Mouse (Mus musculus) CH12.LX (cell line): ENCODE results near the gene Aup1. TPM values are rescaled to one million over a fixed set of nuclear protein-coding genes. Genes with fewer than 3 reads are reported as not detected.

ENCODE experiments used
- DNase-seq: peaks from one replicate; pipeline ENCODE4 v3.0.0-alpha.2; 2013; ENCODE audit errors: extremely low read depth
- H3K27ac ChIP-seq: 2 replicates; pipeline ENCODE4 v1.5.1; 2012; ENCODE audit warnings: low read depth, mild to moderate bottlenecking, control low read depth, moderate library complexity; ENCODE audit not compliant: insufficient read depth
- H3K27me3 ChIP-seq: replicated peaks from 2 replicates; pipeline ENCODE3; 2012; ENCODE audit warnings: inconsistent platforms
- H3K36me3 ChIP-seq, 2 experiments: replicated peaks in 1 of 2; 2 replicates each; pipeline versions ENCODE3 to v1.6.1; 2012; ENCODE audit warnings: inconsistent platforms in 1 of 2, low read length in 1 of 2, mild to moderate bottlenecking in 1 of 2, mixed read lengths in 1 of 2, moderate library complexity in 1 of 2; ENCODE audit not compliant: control insufficient read depth in 1 of 2, insufficient read depth in 1 of 2
- H3K4me1 ChIP-seq, 2 experiments: 2 replicates each; pipeline ENCODE4 v1.6.1; 2012; ENCODE audit warnings: inconsistent platforms in 1 of 2, moderate library complexity in 1 of 2; ENCODE audit not compliant: insufficient read depth in 2 of 2, control insufficient read depth in 1 of 2
- H3K4me2 ChIP-seq: 2 replicates; pipeline ENCODE4 v1.6.1; 2012; ENCODE audit warnings: low read depth, mild to moderate bottlenecking, control low read depth; ENCODE audit not compliant: poor library complexity, insufficient read depth, severe bottlenecking
- H3K4me3 ChIP-seq, 3 experiments: fragments of 150-350 bp in 1 of 3; sonication (generic) in 1 of 3; replicated peaks in 1 of 3; 2 replicates each; pipeline versions ENCODE3 to v1.5.1; 2011 to 2012; ENCODE audit warnings: low read depth in 2 of 3, low read length in 2 of 3, mild to moderate bottlenecking in 2 of 3, moderate library complexity in 2 of 3, control low read depth in 1 of 3, improper control_type of control experiment in 1 of 3, inconsistent platforms in 1 of 3, mixed read lengths in 1 of 3; ENCODE audit not compliant: poor library complexity in 1 of 3
- H3K79me2 ChIP-seq: replicated peaks from 2 replicates; pipeline ENCODE4 v1.6.1; 2012; ENCODE audit warnings: mild to moderate bottlenecking, moderate library complexity; ENCODE audit not compliant: control insufficient read depth, poor library complexity, insufficient read depth, severe bottlenecking; ENCODE audit errors: extremely low read depth
- H3K9ac ChIP-seq: 2 replicates; pipeline ENCODE4 v1.6.1; 2012; ENCODE audit warnings: low read depth, mild to moderate bottlenecking, control low read depth, moderate library complexity; ENCODE audit not compliant: insufficient read depth
- H3K9me3 ChIP-seq: replicated peaks from 2 replicates; pipeline ENCODE3; 2012; ENCODE audit warnings: low read length, inconsistent platforms, mixed read lengths
- BHLHE40 ChIP-seq: IDR thresholded peaks from 2 replicates; pipeline ENCODE4 v1.6.1; 2011; ENCODE audit warnings: mild to moderate bottlenecking, low read depth, low read length, improper control_type of control experiment
- CHD1 ChIP-seq: IDR thresholded peaks from 2 replicates; pipeline ENCODE4 v1.6.1; 2012; ENCODE audit warnings: low read depth, low read length, improper control_type of control experiment, inconsistent platforms
- CHD2 ChIP-seq: IDR thresholded peaks from 2 replicates; pipeline ENCODE4 v1.6.1; 2011; ENCODE audit warnings: low read length, improper control_type of control experiment
- CTCF ChIP-seq, 2 experiments: IDR thresholded peaks in 1 of 2; conservative IDR thresholded peaks in 1 of 2; 2 replicates each; pipeline ENCODE4 v1.5.1; 2011 to 2012; ENCODE audit warnings: low read depth in 2 of 2, low read length in 2 of 2, improper control_type of control experiment in 1 of 2, inconsistent platforms in 1 of 2, mild to moderate bottlenecking in 1 of 2, moderate library complexity in 1 of 2
- E2F4 ChIP-seq: IDR thresholded peaks from 2 replicates; pipeline ENCODE4 v1.6.1; 2011; ENCODE audit warnings: low read depth, low read length, improper control_type of control experiment; ENCODE audit not compliant: insufficient replicate concordance
- ELF1 ChIP-seq: IDR thresholded peaks from 2 replicates; pipeline ENCODE4 v1.6.1; 2014; ENCODE audit warnings: low read depth, mild to moderate bottlenecking, inconsistent platforms, low read length, improper control_type of control experiment
- EP300 ChIP-seq: IDR thresholded peaks from 2 replicates; pipeline ENCODE4 v1.6.1; 2011; ENCODE audit warnings: low read length, improper control_type of control experiment
- ETS1 ChIP-seq: conservative IDR thresholded peaks from 2 replicates; pipeline ENCODE4 v1.6.1; 2012; ENCODE audit warnings: low read depth, mild to moderate bottlenecking, inconsistent platforms, low read length, improper control_type of control experiment, moderate library complexity
- GABPA ChIP-seq: IDR thresholded peaks from 2 replicates; pipeline ENCODE4 v1.6.1; 2012; ENCODE audit warnings: low read depth, low read length, improper control_type of control experiment, inconsistent platforms; ENCODE audit not compliant: insufficient replicate concordance
- HCFC1 ChIP-seq: IDR thresholded peaks from 2 replicates; pipeline ENCODE4 v1.6.1; 2012; ENCODE audit warnings: low read depth, mild to moderate bottlenecking, inconsistent platforms, low read length, improper control_type of control experiment
- IRF4 ChIP-seq: IDR thresholded peaks from 2 replicates; pipeline ENCODE4 v1.6.1; 2014; ENCODE audit warnings: low read depth, mild to moderate bottlenecking, inconsistent platforms, low read length, improper control_type of control experiment
- JUN ChIP-seq: IDR thresholded peaks from 2 replicates; pipeline ENCODE4 v1.6.1; 2011; ENCODE audit warnings: low read depth, mild to moderate bottlenecking, low read length, improper control_type of control experiment, moderate library complexity; ENCODE audit not compliant: insufficient read depth
- JUND ChIP-seq: conservative IDR thresholded peaks from 2 replicates; pipeline ENCODE4 v1.6.1; 2011; ENCODE audit warnings: low read depth, low read length, improper control_type of control experiment
- KAT2A ChIP-seq: IDR thresholded peaks from 2 replicates; pipeline ENCODE4 v1.6.1; 2012; ENCODE audit warnings: low read length, improper control_type of control experiment, inconsistent platforms; ENCODE audit not compliant: insufficient replicate concordance
- MAFK ChIP-seq: IDR thresholded peaks from 2 replicates; pipeline ENCODE4 v1.6.1; 2011; ENCODE audit warnings: low read length, improper control_type of control experiment; ENCODE audit not compliant: insufficient replicate concordance
- MAX ChIP-seq: IDR thresholded peaks from 2 replicates; pipeline ENCODE4 v1.6.1; 2011; ENCODE audit warnings: low read length, improper control_type of control experiment
- MAZ ChIP-seq: IDR thresholded peaks from 2 replicates; pipeline ENCODE4 v1.6.1; 2012; ENCODE audit warnings: low read depth, mild to moderate bottlenecking, inconsistent platforms, low read length, improper control_type of control experiment, moderate library complexity
- MEF2A ChIP-seq: IDR thresholded peaks from 2 replicates; pipeline ENCODE4 v1.6.1; 2014; ENCODE audit warnings: low read depth, mild to moderate bottlenecking, inconsistent platforms, low read length, improper control_type of control experiment, borderline replicate concordance
- MXI1 ChIP-seq: IDR thresholded peaks from 2 replicates; pipeline ENCODE4 v1.6.1; 2011; ENCODE audit warnings: mild to moderate bottlenecking, low read depth, low read length, improper control_type of control experiment
- MYC ChIP-seq: IDR thresholded peaks from 2 replicates; pipeline ENCODE4 v1.6.1; 2011; ENCODE audit warnings: low read depth, mild to moderate bottlenecking, improper control_type of control experiment, low read length
- NELFE ChIP-seq: IDR thresholded peaks from 2 replicates; pipeline ENCODE4 v1.6.1; 2011; ENCODE audit warnings: low read depth, low read length, improper control_type of control experiment
- NRF1 ChIP-seq: IDR thresholded peaks from 2 replicates; pipeline ENCODE4 v1.6.1; 2014; ENCODE audit warnings: low read depth, mild to moderate bottlenecking, inconsistent platforms, low read length, improper control_type of control experiment, moderate library complexity
- PAX5 ChIP-seq: IDR thresholded peaks from 2 replicates; pipeline ENCODE4 v1.6.1; 2012; ENCODE audit warnings: low read length, inconsistent platforms, mixed read lengths
- POLR2A ChIP-seq: IDR thresholded peaks from 2 replicates; pipeline ENCODE4 v1.6.1; 2011; ENCODE audit warnings: low read depth, mild to moderate bottlenecking, improper control_type of control experiment, low read length
- POLR2AphosphoS2 ChIP-seq: IDR thresholded peaks from 2 replicates; pipeline ENCODE4 v1.6.1; 2011; ENCODE audit warnings: low read depth, low read length, improper control_type of control experiment
- RAD21 ChIP-seq: IDR thresholded peaks from 2 replicates; pipeline ENCODE4 v1.6.1; 2011; ENCODE audit warnings: low read depth, mild to moderate bottlenecking, low read length, improper control_type of control experiment, moderate library complexity
- RCOR1 ChIP-seq: conservative IDR thresholded peaks from 2 replicates; pipeline ENCODE4 v1.6.1; 2012; ENCODE audit warnings: low read depth, mild to moderate bottlenecking, inconsistent platforms, low read length, improper control_type of control experiment
- SIN3A ChIP-seq: IDR thresholded peaks from 2 replicates; pipeline ENCODE4 v1.6.1; 2012; ENCODE audit warnings: low read length, improper control_type of control experiment, inconsistent platforms
- SMC3 ChIP-seq: IDR thresholded peaks from 2 replicates; pipeline ENCODE4 v1.6.1; 2011; ENCODE audit warnings: low read depth, low read length, improper control_type of control experiment
- TBP ChIP-seq: conservative IDR thresholded peaks from 2 replicates; pipeline ENCODE4 v1.6.1; 2011; ENCODE audit warnings: low read depth, low read length, improper control_type of control experiment
- TCF12 ChIP-seq: IDR thresholded peaks from 2 replicates; pipeline ENCODE4 v1.6.1; 2014; ENCODE audit warnings: low read depth, mild to moderate bottlenecking, inconsistent platforms, low read length, improper control_type of control experiment
- UBTF ChIP-seq: IDR thresholded peaks from 2 replicates; pipeline ENCODE4 v1.6.1; 2012; ENCODE audit warnings: low read depth, mild to moderate bottlenecking, inconsistent platforms, low read length, improper control_type of control experiment, moderate library complexity
- USF1 ChIP-seq: IDR thresholded peaks from 2 replicates; pipeline ENCODE4 v1.6.1; 2014; ENCODE audit warnings: low read depth, mild to moderate bottlenecking, inconsistent platforms, low read length, improper control_type of control experiment
- USF2 ChIP-seq: conservative IDR thresholded peaks from 2 replicates; pipeline ENCODE4 v1.6.1; 2011; ENCODE audit warnings: low read depth, low read length, improper control_type of control experiment
- ZC3H11A ChIP-seq: IDR thresholded peaks from 2 replicates; pipeline ENCODE4 v1.6.1; 2012; ENCODE audit warnings: low read depth, mild to moderate bottlenecking, inconsistent platforms, low read length, improper control_type of control experiment
- ZKSCAN1 ChIP-seq: IDR thresholded peaks from 2 replicates; pipeline ENCODE4 v1.6.1; 2012; ENCODE audit warnings: low read depth, inconsistent platforms, low read length, improper control_type of control experiment, borderline replicate concordance
- ZMIZ1 ChIP-seq: IDR thresholded peaks from 2 replicates; pipeline ENCODE4 v1.6.1; 2012; ENCODE audit warnings: low read depth, mild to moderate bottlenecking, inconsistent platforms, low read length, improper control_type of control experiment
- ZNF384 ChIP-seq: IDR thresholded peaks from 2 replicates; pipeline ENCODE4 v1.6.1; 2012; ENCODE audit warnings: low read depth, low read length, improper control_type of control experiment, inconsistent platforms
- dilution Hi-C: fragments of 300-500 bp; cut with MboI; formaldehyde crosslinking; loops from 2 replicates; pipeline ENCODE4 v1.14.3; 2020; ENCODE audit warnings: low sequenced_read_pairs; ENCODE audit not compliant: extremely low pct_unique_long_range_greater_than_20kb, extremely low pct_ligation_motif_present
- in situ Hi-C: fragments of 300-500 bp; cut with MboI; formaldehyde crosslinking; loops from 3 replicates; pipeline ENCODE4 v1.14.3; 2019; ENCODE audit warnings: low sequenced_read_pairs, low pct_ligation_motif_present, low pct_unique_long_range_greater_than_20kb, mixed read lengths
- polyA plus RNA-seq: library from polyadenylated mRNA; unstranded; fragments of >175 nt; gene quantifications from 2 replicates; pipeline ENCODE4 v1.2.1, GENCODE M21; 2012; ENCODE audit warnings: low read depth; ENCODE audit not compliant: insufficient read length
- total RNA-seq, 2 experiments: library from RNA; depleted of rRNA; stranded (reverse); fragments of 300-350 nt in 1 of 2; fragments of >200 nt in 1 of 2; gene quantifications; 2 replicates each; pipeline ENCODE4 v1.2.3; 2012 to 2014

Gene Aup1
- total and polyA plus RNA-seq, 3 experiments = 119 to 324 (median 240) TPM

- Histone ChIP-seq H3K9me3 (no peaks in the 10 kb centered on the region), H3K27me3 (peaks cover 3% of the 10 kb centered on the region)
Measured at GRCm38 (mm10) chr6:83078324-83078858, 24.1 kb downstream of the Aup1 start.

GRCm38 (mm10) chr6:83080210-83080609 lies 25.9 kb downstream of the Aup1 start:
- no peaks in the 10 kb centered on the region for H3K79me2 ChIP-seq

More at GRCm38 (mm10) chr6:83078324-83078858, 24.1 kb downstream of the Aup1 start:
- 0 out of 2 replicates have a peak, but pooled peaks have one; percentile 17 for TF ChIP-seq MAX
- no peak for TF ChIP-seq ZMIZ1
- no peak for TF ChIP-seq ETS1
- TF ChIP-seq ZC3H11A = no peak
- no peak for TF ChIP-seq USF2
- 0 out of 2 replicates have a peak, but pooled peaks have one; percentile 22 for TF ChIP-seq MYC
- no peak for TF ChIP-seq BHLHE40
- peak; percentile 55 for TF ChIP-seq RAD21
- peak; percentile 17; the same call in 1 of the 2 replicates for TF ChIP-seq IRF4
- peak; percentile 22; the same call in 1 of the 2 replicates for TF ChIP-seq CHD2
- no peak for TF ChIP-seq RCOR1
- peak; percentile 94 for TF ChIP-seq ELF1
- no peak for TF ChIP-seq PAX5
- TF ChIP-seq TCF12 = peak; percentile 26
- peak; percentile 13 for TF ChIP-seq SIN3A
- no peak for TF ChIP-seq MAFK
- peak; percentile 66; the same call in 1 of the 2 replicates for TF ChIP-seq HCFC1
- peak; percentile 84 for TF ChIP-seq SMC3
- TF ChIP-seq TBP = no peak
- TF ChIP-seq ZKSCAN1 = no peak
- no peak for TF ChIP-seq USF1
- 0 out of 2 replicates have a peak, but pooled peaks have one; percentile 42 for TF ChIP-seq KAT2A
- no peak for TF ChIP-seq JUND
- no peak for TF ChIP-seq EP300
- TF ChIP-seq MXI1 = no peak; the same call in 1 of the 2 replicates
- TF ChIP-seq GABPA = no peak
- TF ChIP-seq E2F4 = no peak; the same call in 1 of the 2 replicates
- TF ChIP-seq CHD1 = no peak
- peak; percentile 76 for TF ChIP-seq NELFE
- no peak; the same call in 1 of the 2 replicates for TF ChIP-seq MAZ
- TF ChIP-seq POLR2AphosphoS2 = no peak
- no peak for TF ChIP-seq MEF2A
- peak; percentile 66 for TF ChIP-seq POLR2A
- peak in 1 of 2 experiments; percentile 82; a peak in 2 of 4 replicates for TF ChIP-seq CTCF (conservative IDR thresholded peaks at IDR 0.05 in 1 of 2, IDR thresholded peaks at IDR 0.05 in 1 of 2; ENCODE audit: low read depth in 2 of 2, low read length in 2 of 2)
- peak; percentile 94 for TF ChIP-seq NRF1
- TF ChIP-seq JUN = no peak
- no peak for TF ChIP-seq UBTF
- no peak for TF ChIP-seq ZNF384
- H3K4me1 ChIP-seq = peaks cover 3 to 19% of the 10 kb centered on the region in 2 experiments; a peak in 3 of 4 replicates
- in situ Hi-C loops (no loop called here), dilution Hi-C loops (no loop called here)
- peak overlapping the region; percentile 84 to 89 (median 84) for H3K4me3 ChIP-seq
- H3K9ac ChIP-seq = peak overlapping the region; percentile 59
- peak overlapping the region; percentile 68 for H3K4me2 ChIP-seq
- H3K79me2 ChIP-seq = no peaks in the 10 kb centered on the region
- DNase-seq = peak; percentile 97
- peaks cover 11 to 34% of the 10 kb centered on the region in 2 experiments for H3K36me3 ChIP-seq
- H3K27ac ChIP-seq = peak overlapping the region; percentile 87

More at GRCm38 (mm10) chr6:83080210-83080609, 25.9 kb downstream of the Aup1 start:
- H3K9ac ChIP-seq = no peak overlapping the region
- DNase-seq = no peak
- dilution Hi-C loops = no loop called here
- H3K4me3 ChIP-seq = no peak overlapping the region
- peaks cover 3% of the 10 kb centered on the region for H3K27me3 ChIP-seq
- peaks cover 7 to 28% of the 10 kb centered on the region in 2 experiments; a peak in 3 of 4 replicates for H3K4me1 ChIP-seq
- H3K4me2 ChIP-seq = no peak overlapping the region
- peaks cover 11 to 35% of the 10 kb centered on the region in 2 experiments for H3K36me3 ChIP-seq
- H3K9me3 ChIP-seq = no peaks in the 10 kb centered on the region
- in situ Hi-C loops = no loop called here
- no peak overlapping the region for H3K27ac ChIP-seq
- TF ChIP-seq ZMIZ1 (no peak), USF2 (no peak), UBTF (no peak), BHLHE40 (no peak), POLR2AphosphoS2 (no peak), ZNF384 (no peak), IRF4 (no peak), USF1 (no peak), RAD21 (no peak), JUND (no peak), PAX5 (no peak), GABPA (no peak), ZC3H11A (no peak), TCF12 (no peak)
